In genomic region chrX:42143991-42144390, GRCm38 (mm10) we compare ENCODE assay signal across 22 mouse cellular contexts. TPM values are rescaled to one million over a fixed set of nuclear protein-coding genes. Genes with fewer than 3 reads are reported as not detected.
DNase-seq lines count a peak whose midpoint lies in the region; ATAC-seq and TF ChIP-seq lines count a peak whose summit lies in the region.
"Had no signal": no experiment of that assay in that cellular context is flagged by ENCODE, and none has a peak within 500 bp of the region (broad histone marks: within the 10 kb centered on the region; RNA-seq: fewer than 3 reads in every experiment).

No protein-coding gene starts in this region.

- no peak overlapping the region for H3K4me3 ChIP-seq in liver, adult 2 months (ENCODE audit: insufficient read depth, low read depth, low read length)
- H3K4me3 ChIP-seq in liver, embryonic 11.5 days (ENCODE audit: low read depth, low read length): no peak overlapping the region
- no peak overlapping the region for H3K4me3 ChIP-seq in G1E (ENCODE audit: low read depth, low read length)
- H3K4me3 ChIP-seq: embryonic facial prominence, embryonic 10.5 days; embryonic facial prominence, embryonic 12.5 days; forebrain, embryonic 13.5 days; forebrain, embryonic 15.5 days had no signal

- H3K27me3 ChIP-seq in liver, adult 2 months (ENCODE audit: control insufficient read depth, insufficient read depth, low read length): no peaks in the 10 kb centered on the region
- no peaks in the 10 kb centered on the region for H3K27me3 ChIP-seq in liver, embryonic 11.5 days (replicated peaks; ENCODE audit: control insufficient read depth, insufficient read depth, low read length)
- H3K27me3 ChIP-seq in G1E (ENCODE audit: insufficient read depth, low read length): no peaks in the 10 kb centered on the region
- H3K27me3 ChIP-seq: CH12.LX; embryonic facial prominence, embryonic 12.5 days; forebrain, embryonic 13.5 days; forebrain, embryonic 15.5 days had no signal

- H3K4me2 ChIP-seq in liver, embryonic 11.5 days: no peak overlapping the region
- H3K4me2 ChIP-seq: embryonic facial prominence, embryonic 12.5 days; forebrain, embryonic 13.5 days; forebrain, embryonic 15.5 days had no signal

- TF ChIP-seq CTCF in liver, adult 2 months (IDR thresholded peaks at IDR 0.05; ENCODE audit: low read depth, low read length): no peak
- no peak for TF ChIP-seq CTCF in G1E (IDR thresholded peaks at IDR 0.05; ENCODE audit: low read depth, low read length)

- TF ChIP-seq POLR2A in liver, adult 2 months (IDR thresholded peaks at IDR 0.05; ENCODE audit: extremely low read depth, insufficient read depth, low read length): no peak

- no peaks in the 10 kb centered on the region for H3K79me2 ChIP-seq in liver, adult 2 months (ENCODE audit: control insufficient read depth, insufficient read depth, low read length)

- 36% methylated on average over 4 of the region's 4 CpGs for WGBS in liver, adult 2 months
- WGBS in liver, embryonic 11.5 days: 61% methylated on average over 4 of the region's 4 CpGs

- no peaks in the 10 kb centered on the region for H3K9me3 ChIP-seq in liver, embryonic 11.5 days (ENCODE audit: control insufficient read depth, low read length)
- no peaks in the 10 kb centered on the region for H3K9me3 ChIP-seq in G1E (replicated peaks)
- H3K9me3 ChIP-seq: embryonic facial prominence, embryonic 12.5 days; forebrain, embryonic 13.5 days; forebrain, embryonic 15.5 days had no signal

- H3K4me1 ChIP-seq in liver, adult 2 months (ENCODE audit: control insufficient read depth, insufficient read depth, low read length): peaks cover 3% of the 10 kb centered on the region; the same call in 1 of the 2 replicates
- no peaks in the 10 kb centered on the region; the same call in 1 of the 2 replicates for H3K4me1 ChIP-seq in liver, embryonic 11.5 days (replicated peaks; ENCODE audit: control insufficient read depth, insufficient read depth, low read length)
- peaks cover 14% of the 10 kb centered on the region for H3K4me1 ChIP-seq in G1E (ENCODE audit: insufficient read depth, low read depth, low read length)
- H3K4me1 ChIP-seq: embryonic facial prominence, embryonic 12.5 days; forebrain, embryonic 15.5 days had no signal

- peak; percentile 21 for DNase-seq in liver, adult 2 months (ENCODE audit: extremely low read depth, low read depth, low spot score)
- DNase-seq in liver, embryonic 11.5 days (ENCODE audit: low spot score): no peak
- no peak for DNase-seq in G1E (ENCODE audit: low spot score)
- peak; percentile 9 for DNase-seq in NIH3T3 (ENCODE audit: low read depth)
- DNase-seq in spleen, postnatal 14 days (ENCODE audit: low spot score in 2 of 2): no peak
- no peak for DNase-seq in c-Kit-positive CD71-positive TER-119-positive erythroid progenitor cells, embryonic 14.5 days (ENCODE audit: low spot score)
- DNase-seq: adrenal gland, adult 2 months; adrenal gland, postnatal 10 days; adrenal gland, postnatal 25 days; B cell, adult 2 months; cerebellum, adult 11-12 months; cerebellum, adult 2 months; cerebellum, adult 9-10 months; cerebellum, postnatal 10 days; cerebellum, postnatal 25 days; forebrain, postnatal 0 days had no signal

- ATAC-seq in liver, embryonic 11.5 days (replicated peaks; ENCODE audit: low FRiP score): no peak
- peak; percentile 58 for ATAC-seq in G1E (ENCODE audit: extremely low read depth, insufficient number of reproducible peaks, low FRiP score, poor library complexity, severe bottlenecking)
- ATAC-seq: CD4-positive, CD25-positive, alpha-beta regulatory T cell, adult 4 months; forebrain, embryonic 13.5 days; forebrain, embryonic 15.5 days; forebrain, postnatal 0 days had no signal

- H3K36me3 ChIP-seq in liver, adult 2 months (ENCODE audit: control insufficient read depth, insufficient read depth, low read length): no peaks in the 10 kb centered on the region
- no peaks in the 10 kb centered on the region for H3K36me3 ChIP-seq in liver, embryonic 11.5 days (ENCODE audit: control insufficient read depth, insufficient read depth, low read length)
- no peaks in the 10 kb centered on the region for H3K36me3 ChIP-seq in G1E (replicated peaks)
- H3K36me3 ChIP-seq: embryonic facial prominence, embryonic 10.5 days; embryonic facial prominence, embryonic 12.5 days; forebrain, embryonic 15.5 days had no signal

- H3K9ac ChIP-seq in liver, adult 2 months (ENCODE audit: low read depth, low read length): no peak overlapping the region
- no peak overlapping the region for H3K9ac ChIP-seq in liver, embryonic 11.5 days (ENCODE audit: low read depth, low read length)
- H3K9ac ChIP-seq: embryonic facial prominence, embryonic 12.5 days; forebrain, embryonic 13.5 days; forebrain, embryonic 15.5 days; forebrain, postnatal 0 days had no signal

- H3K27ac ChIP-seq in liver, adult 2 months (replicated peaks; ENCODE audit: insufficient read depth, low read depth, low read length): no peak overlapping the region
- H3K27ac ChIP-seq in liver, embryonic 11.5 days (ENCODE audit: low read depth, low read length): no peak overlapping the region
- H3K27ac ChIP-seq: embryonic facial prominence, embryonic 10.5 days; embryonic facial prominence, embryonic 12.5 days; forebrain, embryonic 13.5 days; forebrain, embryonic 15.5 days had no signal

RNA-seq across cellular contexts. Expression of gene Stag2, which starts 5.1 kb away (rescaled TPM):
- 62.2 and 66.2 TPM in 2 replicates for total RNA-seq in liver, adult 2 months (2014; rRNA removed)
- 3.7 and 4.2 TPM in 2 replicates for polyA plus RNA-seq in liver, adult 2 months (2012; rRNA removed)
- polyA plus RNA-seq in liver, embryonic 11.5 days (2014; fragmentation: Nextera tagmentation; extraction: Ambion mirVana): 56.9 and 65.9 TPM in 2 replicates
- 284 and 296 TPM in 2 replicates for total RNA-seq in G1E (2014; fragmentation: Nextera tagmentation)
- total RNA-seq in G1E (2017): 600 and 667 TPM in 2 replicates
- 10.3 and 14.1 TPM in 2 replicates for polyA plus RNA-seq in G1E (2012)

Comparison
In these comparisons a context has a peak if more than half of its experiments do, and no peak if none do; other contexts are left out.
1. DNase-seq: peak in liver, adult 2 months (single experiment) and NIH3T3 (single experiment); none in liver, embryonic 11.5 days (single experiment), G1E (single experiment), spleen, postnatal 14 days (0 of 2) and c-Kit-positive CD71-positive TER-119-positive erythroid progenitor cells, embryonic 14.5 days (single experiment).